Comparison of ENCODE assay signal across 8 mouse cellular contexts in the genomic region with DNA sequence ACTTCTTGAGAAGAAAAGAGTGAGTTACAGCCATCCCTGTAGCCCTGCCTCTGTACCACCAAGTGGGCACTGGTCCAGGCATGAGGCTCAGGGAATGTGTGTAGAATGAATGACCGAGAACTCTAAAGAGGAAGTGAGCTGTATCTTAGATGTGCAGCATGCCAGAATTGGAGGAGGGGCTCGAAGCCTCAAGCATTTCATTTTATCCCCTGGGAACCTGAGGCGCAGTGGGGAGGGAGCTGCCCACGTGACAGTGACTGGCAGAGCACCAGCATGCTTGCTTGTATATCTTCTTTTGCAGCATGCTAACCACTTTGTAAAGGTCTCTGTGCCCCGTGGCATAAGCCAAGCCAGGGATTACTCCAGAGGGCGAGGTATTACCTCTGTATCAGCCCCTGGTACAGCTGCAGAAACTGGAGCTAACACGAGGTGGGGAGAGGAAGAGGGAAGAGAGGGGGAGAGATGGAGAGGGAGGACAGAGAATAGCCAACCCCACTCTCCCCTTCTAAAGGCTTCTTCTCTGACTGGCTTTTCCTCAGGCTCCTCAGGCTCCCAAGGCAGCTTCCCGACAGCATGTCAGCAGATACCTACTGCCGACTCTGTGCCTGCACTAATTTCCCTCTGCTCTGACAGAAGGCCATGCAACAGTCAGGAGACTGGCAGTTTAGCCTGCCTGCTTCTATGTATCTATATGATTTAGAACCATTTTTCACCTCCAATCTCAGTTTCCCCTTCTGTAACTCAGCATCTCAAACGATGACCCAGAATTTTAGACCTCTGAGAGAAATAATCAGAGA. TPM values are rescaled to one million over a fixed set of nuclear protein-coding genes. Genes with fewer than 3 reads are reported as not detected.
DNase-seq lines count a peak whose midpoint lies in the region; ATAC-seq lines count a peak whose summit lies in the region.

No protein-coding gene starts in this region.

- ATAC-seq in hindbrain, embryonic 11.5 days (ENCODE audit: low FRiP score): no peak
- ATAC-seq in heart, embryonic 16.5 days (replicated peaks; ENCODE audit: extremely low read depth, insufficient read depth, low FRiP score): peak; percentile 67

- no peaks in the 10 kb centered on the region for H3K27me3 ChIP-seq in hindbrain, embryonic 10.5 days (ENCODE audit: insufficient read depth, poor library complexity, severe bottlenecking)
- no peaks in the 10 kb centered on the region for H3K27me3 ChIP-seq in hindbrain, embryonic 11.5 days (ENCODE audit: control insufficient read depth, insufficient read depth, low read length)
- 0 out of 2 replicates have a peak, but pooled peaks cover 3% of the 10 kb centered on the region for H3K27me3 ChIP-seq in heart, embryonic 16.5 days (ENCODE audit: control insufficient read depth, insufficient read depth, low read length)

- no peak overlapping the region for H3K4me3 ChIP-seq in hindbrain, embryonic 10.5 days
- no peak overlapping the region for H3K4me3 ChIP-seq in hindbrain, embryonic 11.5 days (ENCODE audit: low read depth, low read length)
- no peak overlapping the region for H3K4me3 ChIP-seq in heart, embryonic 16.5 days (ENCODE audit: low read length)

- peaks cover 47% of the 10 kb centered on the region for H3K4me1 ChIP-seq in hindbrain, embryonic 10.5 days (replicated peaks)
- no peaks in the 10 kb centered on the region for H3K4me1 ChIP-seq in hindbrain, embryonic 11.5 days (replicated peaks; ENCODE audit: control insufficient read depth, insufficient read depth, low read length)
- H3K4me1 ChIP-seq in heart, embryonic 16.5 days (ENCODE audit: control insufficient read depth, insufficient read depth, low read length): peaks cover 27% of the 10 kb centered on the region

- no peak overlapping the region for H3K9ac ChIP-seq in hindbrain, embryonic 11.5 days (ENCODE audit: low read depth, low read length)
- H3K9ac ChIP-seq in heart, embryonic 16.5 days (ENCODE audit: low read length): peak overlapping the region; percentile 15; the same call in 1 of the 2 replicates

- no peaks in the 10 kb centered on the region for H3K36me3 ChIP-seq in hindbrain, embryonic 10.5 days
- no peaks in the 10 kb centered on the region for H3K36me3 ChIP-seq in hindbrain, embryonic 11.5 days (ENCODE audit: control insufficient read depth, insufficient read depth, low read length)
- H3K36me3 ChIP-seq in heart, embryonic 16.5 days (ENCODE audit: control insufficient read depth, insufficient read depth): no peaks in the 10 kb centered on the region

- H3K27ac ChIP-seq in hindbrain, embryonic 10.5 days: peak overlapping the region; percentile 45; the same call in 1 of the 2 replicates
- H3K27ac ChIP-seq in hindbrain, embryonic 11.5 days (ENCODE audit: low read depth, low read length): no peak overlapping the region
- H3K27ac ChIP-seq in heart, embryonic 16.5 days (ENCODE audit: low read length): no peak overlapping the region

- WGBS in hindbrain, embryonic 10.5 days: 58% methylated on average over 10 of the region's 10 CpGs
- 57% methylated on average over 10 of the region's 10 CpGs for WGBS in hindbrain, embryonic 11.5 days
- WGBS in heart, embryonic 16.5 days: 19% methylated on average over 10 of the region's 10 CpGs

- H3K4me2 ChIP-seq in hindbrain, embryonic 11.5 days (replicated peaks; ENCODE audit: low read depth, low read length): no peak overlapping the region
- 0 out of 2 replicates have a peak overlapping the region, but pooled peaks have one; percentile 17 for H3K4me2 ChIP-seq in heart, embryonic 16.5 days (ENCODE audit: low read depth, low read length)

- no peak for DNase-seq in hindbrain, embryonic 10.5 days (ENCODE audit: low spot score)
- no peak for DNase-seq in hindbrain, embryonic 11.5 days (ENCODE audit: low spot score)
- peak; percentile 8 for DNase-seq in MEL-GATA-1-ER (ENCODE audit: extremely low read depth, low read depth)
- DNase-seq in fibroblast of lung, adult 2 months (ENCODE audit: low read depth): peak; percentile 32
- peak; percentile 46 to 58 for DNase-seq in left cerebral cortex, adult 9 months (ENCODE audit: low spot score in 2 of 2)
- DNase-seq in right cerebral cortex, postnatal 14 days: peak; percentile 40
- DNase-seq in spleen, postnatal 10 days (ENCODE audit: low spot score in 2 of 2): no peak

- no peaks in the 10 kb centered on the region for H3K9me3 ChIP-seq in hindbrain, embryonic 10.5 days
- no peaks in the 10 kb centered on the region for H3K9me3 ChIP-seq in hindbrain, embryonic 11.5 days (ENCODE audit: control insufficient read depth, low read length)
- H3K9me3 ChIP-seq in heart, embryonic 16.5 days (replicated peaks; ENCODE audit: control insufficient read depth, low read length): no peaks in the 10 kb centered on the region

RNA-seq across cellular contexts. Expression of a gene that starts 31.4 kb away (rescaled TPM):
- 16.2 and 32.7 TPM in 2 replicates for polyA plus RNA-seq in hindbrain, embryonic 10.5 days (2016; fragmentation: Nextera tagmentation; extraction: Ambion mirVana)
- polyA plus RNA-seq in hindbrain, embryonic 11.5 days (2014; fragmentation: Nextera tagmentation; extraction: Ambion mirVana): 38.9 and 39.6 TPM in 2 replicates
- 10.1 and 10.8 TPM in 2 replicates for polyA plus RNA-seq in heart, embryonic 16.5 days (2015; fragmentation: Nextera tagmentation; extraction: Ambion mirVana)

Comparison
In these comparisons a context has a peak if more than half of its experiments do, and no peak if none do; other contexts are left out.
1. DNase-seq: peak in MEL-GATA-1-ER (single experiment), fibroblast of lung, adult 2 months (single experiment), left cerebral cortex, adult 9 months (2 of 2) and right cerebral cortex, postnatal 14 days (single experiment); none in hindbrain, embryonic 10.5 days (single experiment), hindbrain, embryonic 11.5 days (single experiment) and spleen, postnatal 10 days (0 of 2).